Mouse (Mus musculus): Measurements from ENCODE around the gene Tm4sf19. TPM values are rescaled to one million over a fixed set of nuclear protein-coding genes. Genes with fewer than 3 reads are reported as not detected.

Tm4sf19 gene
- polyA plus RNA-seq (2014; fragmentation: Illumina TruSeq; extraction: RNeasy Lipid Tissue Mini Kit (QIAGEN cat#74804); ENCODE audit: low read depth, low replicate concordance), result 0.83 TPM

DNA sequence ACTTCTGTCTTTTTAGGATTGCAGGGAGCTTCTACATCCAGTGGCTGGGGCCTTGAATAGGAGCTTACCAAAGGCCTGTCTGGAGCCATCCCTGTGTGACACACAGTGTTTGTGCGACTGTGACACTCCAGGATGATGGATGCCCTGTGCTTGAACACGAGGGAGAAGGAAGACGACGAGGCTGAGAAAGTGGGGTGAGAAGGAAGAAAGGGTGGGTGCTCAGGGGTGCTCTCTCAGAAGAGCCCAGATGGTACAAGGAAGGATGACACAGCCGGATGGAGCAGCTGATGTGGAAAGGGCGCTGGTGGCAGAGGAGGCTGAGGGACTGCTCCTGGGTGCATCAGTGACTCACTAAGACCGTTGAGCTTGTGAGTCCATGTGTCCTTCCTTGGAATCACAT is at the start of gene Tm4sf19:
Gene Tm4sf19 (plus strand): TSS at position 240 of the 400 bp plus-strand sequence.

DNA sequence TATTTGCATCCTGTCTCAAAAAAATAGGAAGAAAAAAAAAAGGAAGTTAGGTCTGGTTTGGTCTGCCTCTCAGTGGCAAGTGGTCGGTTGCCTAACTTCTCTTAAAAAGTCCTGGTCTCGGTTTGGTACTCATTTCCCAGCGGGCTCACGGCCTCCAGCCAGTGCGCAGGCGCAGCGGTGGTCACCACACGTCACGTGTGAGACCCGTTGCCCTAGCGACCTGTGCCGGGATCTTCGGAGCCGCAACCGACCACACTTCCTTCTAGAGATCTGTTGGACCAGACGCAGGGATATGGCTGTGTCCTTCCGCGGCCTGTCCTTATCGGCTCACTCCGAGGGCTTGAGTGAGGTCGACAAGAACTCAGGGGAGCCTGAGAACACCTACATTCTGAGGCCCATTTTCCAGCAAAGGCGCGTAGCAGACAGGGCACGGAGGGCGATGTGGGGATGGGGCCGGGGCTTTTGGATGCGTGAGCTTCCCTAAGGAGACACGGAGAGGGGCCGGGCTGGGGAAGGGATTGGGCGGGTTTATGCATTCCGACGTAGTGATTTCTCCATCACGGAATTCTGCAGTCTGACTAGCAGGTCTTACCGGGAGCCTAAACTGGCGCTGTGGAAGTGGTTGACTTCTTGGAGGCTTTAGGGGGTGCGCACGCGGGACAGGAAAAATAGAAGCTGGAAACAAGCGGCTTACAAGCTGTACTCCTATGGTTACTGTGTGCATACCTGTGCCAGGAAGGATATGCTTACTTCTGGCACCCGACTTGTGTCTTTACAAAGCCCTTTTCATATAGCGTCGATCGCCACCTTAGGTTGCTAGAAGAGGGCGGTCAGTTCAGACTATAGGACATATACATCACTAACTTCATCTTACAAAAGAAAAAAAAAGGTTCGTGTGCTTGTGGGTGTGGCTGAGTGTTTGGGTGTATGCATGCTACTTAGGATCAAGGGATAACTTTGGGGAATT is 19.5 kb downstream of the Tm4sf19 start, which contains the start of gene Tctex1d2:
Gene Tctex1d2 (plus strand): TSS at position 186 of the 967 bp plus-strand sequence.

DNA sequence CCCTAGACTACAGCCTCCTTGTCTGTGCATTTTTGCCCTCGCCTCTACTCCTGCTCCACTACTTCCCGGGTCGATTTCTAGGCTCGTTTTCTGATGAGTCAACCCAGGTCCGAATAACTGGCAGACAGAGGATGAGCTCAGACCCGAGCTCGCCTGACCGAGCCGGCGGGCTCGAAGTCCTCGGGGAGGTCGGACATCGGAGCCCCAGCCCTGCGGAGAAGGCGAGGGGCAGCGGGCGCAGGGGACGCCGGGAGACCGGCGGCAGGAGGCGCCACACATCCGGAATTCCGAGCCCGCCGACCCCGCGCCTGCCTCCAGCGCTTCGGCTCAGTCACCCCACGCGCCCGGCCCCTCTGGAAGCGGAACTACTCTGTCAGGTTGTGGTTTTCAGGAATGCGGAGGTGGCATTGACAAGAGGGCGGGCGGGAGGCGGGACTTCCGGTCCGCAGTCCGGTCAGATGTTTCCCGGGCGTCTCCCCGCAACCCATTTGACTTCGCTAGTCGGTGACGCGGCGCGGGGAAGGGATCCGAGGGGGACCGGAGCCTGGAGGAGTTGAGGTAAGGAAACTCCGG is 30.3 kb downstream of the Tm4sf19 start, which contains the start of gene Pcyt1a:
Gene Pcyt1a (plus strand): TSS at position 448 of the 573 bp plus-strand sequence.

Other genes starting within 250 kb of the Tm4sf19 start
- 15.2 TPM for gene Nrros, start 234.9 kb upstream of the Tm4sf19 start, polyA plus RNA-seq (2014; fragmentation: Illumina TruSeq; extraction: RNeasy Lipid Tissue Mini Kit (QIAGEN cat#74804); ENCODE audit: low read depth, low replicate concordance)
- not detected for gene Bex6, start 220.7 kb upstream of the Tm4sf19 start, polyA plus RNA-seq (2014; fragmentation: Illumina TruSeq; extraction: RNeasy Lipid Tissue Mini Kit (QIAGEN cat#74804); ENCODE audit: low read depth, low replicate concordance)
- gene Fbxo45, start 153.3 kb upstream of the Tm4sf19 start, polyA plus RNA-seq (2014; fragmentation: Illumina TruSeq; extraction: RNeasy Lipid Tissue Mini Kit (QIAGEN cat#74804); ENCODE audit: low read depth, low replicate concordance), result 26.0 TPM
- gene Wdr53, start 153.3 kb upstream of the Tm4sf19 start, polyA plus RNA-seq (2014; fragmentation: Illumina TruSeq; extraction: RNeasy Lipid Tissue Mini Kit (QIAGEN cat#74804); ENCODE audit: low read depth, low replicate concordance), result 19.4 TPM
- not detected for gene Smco1, start 129.0 kb upstream of the Tm4sf19 start, polyA plus RNA-seq (2014; fragmentation: Illumina TruSeq; extraction: RNeasy Lipid Tissue Mini Kit (QIAGEN cat#74804); ENCODE audit: low read depth, low replicate concordance)
- 11.2 TPM for gene Rnf168, start 123.0 kb upstream of the Tm4sf19 start, polyA plus RNA-seq (2014; fragmentation: Illumina TruSeq; extraction: RNeasy Lipid Tissue Mini Kit (QIAGEN cat#74804); ENCODE audit: low read depth, low replicate concordance)
- 9.5 TPM for gene Ubxn7, start 68.2 kb upstream of the Tm4sf19 start, polyA plus RNA-seq (2014; fragmentation: Illumina TruSeq; extraction: RNeasy Lipid Tissue Mini Kit (QIAGEN cat#74804); ENCODE audit: low read depth, low replicate concordance)
- gene Tctex1d2, start 19.2 kb downstream of the Tm4sf19 start, polyA plus RNA-seq (2014; fragmentation: Illumina TruSeq; extraction: RNeasy Lipid Tissue Mini Kit (QIAGEN cat#74804); ENCODE audit: low read depth, low replicate concordance), result 26.9 TPM
- 27.3 TPM for gene Pcyt1a, start 30.4 kb downstream of the Tm4sf19 start, polyA plus RNA-seq (2014; fragmentation: Illumina TruSeq; extraction: RNeasy Lipid Tissue Mini Kit (QIAGEN cat#74804); ENCODE audit: low read depth, low replicate concordance)
- not detected for gene Slc51a, start 87.4 kb downstream of the Tm4sf19 start, polyA plus RNA-seq (2014; fragmentation: Illumina TruSeq; extraction: RNeasy Lipid Tissue Mini Kit (QIAGEN cat#74804); ENCODE audit: low read depth, low replicate concordance)
- 1.6 TPM for gene Zdhhc19, start 95.8 kb downstream of the Tm4sf19 start, polyA plus RNA-seq (2014; fragmentation: Illumina TruSeq; extraction: RNeasy Lipid Tissue Mini Kit (QIAGEN cat#74804); ENCODE audit: low read depth, low replicate concordance)
- 24.1 TPM for gene Tfrc, start 208.4 kb downstream of the Tm4sf19 start, polyA plus RNA-seq (2014; fragmentation: Illumina TruSeq; extraction: RNeasy Lipid Tissue Mini Kit (QIAGEN cat#74804); ENCODE audit: low read depth, low replicate concordance)
- 58.0 TPM for gene Tnk2, start 243.4 kb downstream of the Tm4sf19 start, polyA plus RNA-seq (2014; fragmentation: Illumina TruSeq; extraction: RNeasy Lipid Tissue Mini Kit (QIAGEN cat#74804); ENCODE audit: low read depth, low replicate concordance)

All from adipose tissue, adult 10 weeks (tissue).